Mouse (Mus musculus): ENCODE measurements around the gene Tmprss13.

Tmprss13 gene

GRCm38 (mm10) chr9:45318855-45319254, at the start of gene Tmprss13:
Gene Tmprss13, plus strand, starts transcription at chr9:45319100.
- no peak for DNase-seq (ENCODE audit: low spot score)

- no peak for DNase-seq (ENCODE audit: low spot score)
These were observed 46.7 kb upstream of the Tmprss13 start for GRCm38 (mm10) chr9:45272213-45272612.

- DNase-seq (ENCODE audit: low spot score), result no peak
These were observed 44.7 kb upstream of the Tmprss13 start for GRCm38 (mm10) chr9:45274218-45274617.

GRCm38 (mm10) chr9:45274635-45275034, 44.3 kb upstream of the Tmprss13 start:
- DNase-seq (ENCODE audit: low spot score), result no peak

GRCm38 (mm10) chr9:45280059-45280458, 38.8 kb upstream of the Tmprss13 start:
- DNase-seq (ENCODE audit: low spot score), result no peak

- DNase-seq (ENCODE audit: low spot score), result no peak
These were observed 38.0 kb upstream of the Tmprss13 start for GRCm38 (mm10) chr9:45280891-45281290.

GRCm38 (mm10) chr9:45282466-45282865, 36.4 kb upstream of the Tmprss13 start:
- DNase-seq (ENCODE audit: low spot score), result no peak

- DNase-seq (ENCODE audit: low spot score), result no peak
These were observed 27.3 kb upstream of the Tmprss13 start for GRCm38 (mm10) chr9:45291481-45292168.

GRCm38 (mm10) chr9:45294210-45295011, 24.5 kb upstream of the Tmprss13 start:
- DNase-seq (ENCODE audit: low spot score), result peak; percentile 26

- peak; percentile 49 for DNase-seq (ENCODE audit: low spot score)
These were observed 19.5 kb upstream of the Tmprss13 start for GRCm38 (mm10) chr9:45299231-45300006.

- peak; percentile 78 for DNase-seq (ENCODE audit: low spot score)
These were observed 18.3 kb upstream of the Tmprss13 start for GRCm38 (mm10) chr9:45300422-45301104.

- DNase-seq (ENCODE audit: low spot score), result no peak
These were observed 17.1 kb upstream of the Tmprss13 start for GRCm38 (mm10) chr9:45301771-45302170.

- no peak for DNase-seq (ENCODE audit: low spot score)
These were observed 12.0 kb upstream of the Tmprss13 start for GRCm38 (mm10) chr9:45306746-45307410.

GRCm38 (mm10) chr9:45308521-45308920, 10.4 kb upstream of the Tmprss13 start:
- no peak for DNase-seq (ENCODE audit: low spot score)

GRCm38 (mm10) chr9:45311858-45312257, 7.0 kb upstream of the Tmprss13 start:
- no peak for DNase-seq (ENCODE audit: low spot score)

GRCm38 (mm10) chr9:45313913-45314312, 5.0 kb upstream of the Tmprss13 start:
- DNase-seq (ENCODE audit: low spot score), result no peak

GRCm38 (mm10) chr9:45317635-45318034, 1.3 kb upstream of the Tmprss13 start:
- no peak for DNase-seq (ENCODE audit: low spot score)

GRCm38 (mm10) chr9:45321465-45321864, 2.6 kb downstream of the Tmprss13 start:
- no peak for DNase-seq (ENCODE audit: low spot score)

- DNase-seq (ENCODE audit: low spot score), result no peak
These were observed 3.1 kb downstream of the Tmprss13 start for GRCm38 (mm10) chr9:45321946-45322430.

GRCm38 (mm10) chr9:45326390-45326789, 7.5 kb downstream of the Tmprss13 start:
- no peak for DNase-seq (ENCODE audit: low spot score)

- DNase-seq (ENCODE audit: low spot score), result no peak
These were observed 9.4 kb downstream of the Tmprss13 start for GRCm38 (mm10) chr9:45328263-45328662.

Data from spleen, adult 12 weeks (tissue).